Mouse (Mus musculus): ENCODE data around the gene St6gal1.

- TF ChIP-seq CTCF (IDR thresholded peaks at IDR 0.05; ENCODE audit: low read depth) (no peak), EP300 (optimal IDR thresholded peaks at IDR 0.05) (no peak)
These were observed 2.2 kb downstream of the St6gal1 start for GRCm38 (mm10) chr16:23226601-23227351.

Measured in stomach, postnatal 0 days (tissue).